Mouse (Mus musculus) thymus, postnatal 25 days (tissue): ENCODE measurements around the gene Zfp146.
"Not testable (repeated sequence)": the region's sequence is repeated elsewhere in the genome, so short reads cannot be mapped to it uniquely, and the experiment has no call there.

Experiments
- DNase-seq: peaks from one replicate; pipeline ENCODE4 v3.0.0; 2022

The Zfp146 gene

DNA sequence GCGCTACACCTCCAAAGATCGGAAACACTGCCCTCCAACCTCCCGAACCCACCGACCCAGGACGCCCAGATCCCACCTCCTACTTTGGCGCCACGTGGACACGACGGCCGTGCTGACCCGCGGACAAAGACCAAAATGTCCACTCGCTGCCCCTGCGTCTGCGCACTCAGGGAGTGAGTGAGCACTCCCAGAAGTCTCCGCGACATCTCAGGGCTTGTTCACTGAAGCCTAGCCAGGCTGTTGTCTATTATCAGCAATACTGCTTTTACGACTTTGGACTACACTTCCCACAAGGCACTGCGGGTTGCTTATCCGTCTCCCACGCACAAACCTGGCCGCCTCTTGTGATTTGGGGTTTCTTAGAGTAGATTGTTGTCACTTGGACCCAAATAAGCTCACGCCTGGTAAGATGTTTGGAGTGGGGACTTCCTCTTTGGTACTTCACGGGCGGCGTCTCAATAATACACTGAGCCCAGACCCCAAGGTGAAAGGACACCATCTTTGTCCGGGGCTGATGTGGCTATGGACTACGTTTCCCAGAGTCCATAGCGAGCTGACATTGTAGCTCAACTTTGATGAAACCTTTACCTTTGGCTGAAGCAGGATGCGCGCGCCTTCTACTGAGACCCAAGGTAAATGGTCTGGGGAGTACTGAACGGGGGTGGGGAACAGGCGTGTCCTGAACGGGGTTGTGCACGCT, at the start of gene Zfp146:
Gene Zfp146 (minus strand): TSS at position 168 of the 700 bp plus-strand sequence.
- DNase-seq, result peak; percentile 90

DNA sequence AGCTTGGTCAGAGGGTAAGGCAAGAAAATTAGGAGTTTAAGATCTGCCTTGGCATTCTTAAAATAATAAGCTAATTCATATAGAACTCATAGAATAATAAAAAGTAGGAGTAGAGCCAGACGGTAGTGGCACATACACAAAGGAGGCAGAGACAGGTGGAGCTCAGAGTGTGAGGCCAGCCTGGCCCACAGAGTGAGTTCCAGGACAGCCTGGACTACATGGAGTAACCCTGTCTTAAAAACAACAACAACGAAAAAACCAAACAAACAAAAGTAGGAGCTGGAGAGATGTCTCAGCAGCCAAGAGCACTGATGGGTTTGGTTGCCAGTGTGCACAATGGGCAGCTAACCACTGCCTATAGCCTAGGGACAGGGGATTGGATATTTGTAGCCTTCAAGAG, 47.7 kb upstream of the Zfp146 start:
- DNase-seq, result no peak

DNA sequence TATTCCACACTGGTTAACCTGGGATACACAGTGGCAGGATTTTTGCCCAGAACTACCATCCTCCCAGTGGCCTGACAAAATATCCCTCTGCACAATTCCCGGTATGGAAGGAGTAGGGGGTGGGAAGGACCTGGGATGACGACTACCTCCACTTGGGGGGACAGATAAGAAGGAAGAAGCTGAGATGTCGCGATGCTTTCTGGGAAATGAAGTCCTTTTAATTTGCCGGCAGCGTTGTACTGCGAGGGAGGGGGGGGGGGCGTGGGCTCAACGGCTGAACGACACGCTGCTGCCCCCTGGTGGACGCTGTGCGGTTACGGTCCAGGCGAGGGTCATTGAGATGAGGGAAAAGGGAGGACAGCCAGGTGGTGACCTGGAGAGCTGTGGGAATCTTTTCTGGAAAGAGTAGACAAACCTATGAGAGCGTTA, 47.2 kb upstream of the Zfp146 start:
- DNase-seq, result peak; percentile 65

- DNase-seq, result no peak
These were observed 46.3 kb upstream of the Zfp146 start for GRCm38 (mm10) chr7:30215875-30216274.

DNA sequence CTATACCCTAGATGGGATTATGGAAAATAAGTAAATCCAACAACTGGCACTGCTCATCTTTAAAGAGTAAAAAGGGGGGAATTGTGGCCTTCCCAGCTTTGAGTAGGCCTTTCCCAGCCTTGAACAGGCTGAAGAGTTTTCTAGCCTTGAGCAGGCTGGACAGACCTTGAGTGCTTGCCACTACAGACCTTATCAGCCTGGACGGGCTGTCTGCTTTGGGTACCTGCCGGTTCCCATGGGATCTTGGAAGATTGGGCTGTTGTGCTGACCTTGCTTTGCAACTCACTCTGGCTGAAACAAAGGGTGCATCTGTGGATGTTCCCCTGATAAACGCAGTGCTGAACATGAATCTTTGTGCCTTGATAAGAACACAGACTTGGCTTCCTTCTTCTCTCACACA, 44.3 kb upstream of the Zfp146 start:
- no peak for DNase-seq

GRCm38 (mm10) chr7:30211025-30211424, 41.5 kb upstream of the Zfp146 start:
- no peak for DNase-seq

- DNase-seq, result not testable (repeated sequence)
These were observed 36.8 kb upstream of the Zfp146 start for GRCm38 (mm10) chr7:30206364-30206763.

DNA sequence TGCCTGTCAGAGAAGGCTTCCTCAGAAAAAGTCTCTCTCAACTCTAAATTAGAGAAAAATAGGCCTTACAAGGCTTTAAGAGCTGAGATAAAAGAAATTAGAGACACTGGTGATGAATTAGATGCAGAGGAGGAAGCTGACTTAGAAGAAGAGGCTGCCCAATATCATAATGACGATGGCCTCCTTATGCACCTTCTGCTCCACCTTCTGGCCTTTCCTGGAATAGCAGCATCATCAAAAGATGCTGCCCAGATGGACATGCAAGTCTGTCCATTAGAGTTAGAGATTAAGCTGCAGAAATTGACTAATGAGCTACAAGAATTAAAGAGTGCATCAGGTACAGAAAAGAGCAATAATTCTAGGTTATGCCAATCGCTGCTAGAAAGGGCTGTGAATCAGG, 35.8 kb upstream of the Zfp146 start:
- DNase-seq, result peak; percentile 44

- DNase-seq, result no peak
These were observed 34.8 kb upstream of the Zfp146 start for GRCm38 (mm10) chr7:30204380-30204779.

- no peak for DNase-seq
These were observed 33.5 kb upstream of the Zfp146 start for GRCm38 (mm10) chr7:30202895-30203690.

GRCm38 (mm10) chr7:30200661-30201060, 31.1 kb upstream of the Zfp146 start:
- DNase-seq, result not testable (repeated sequence)

GRCm38 (mm10) chr7:30200200-30200599, 30.6 kb upstream of the Zfp146 start:
- no peak for DNase-seq

DNA sequence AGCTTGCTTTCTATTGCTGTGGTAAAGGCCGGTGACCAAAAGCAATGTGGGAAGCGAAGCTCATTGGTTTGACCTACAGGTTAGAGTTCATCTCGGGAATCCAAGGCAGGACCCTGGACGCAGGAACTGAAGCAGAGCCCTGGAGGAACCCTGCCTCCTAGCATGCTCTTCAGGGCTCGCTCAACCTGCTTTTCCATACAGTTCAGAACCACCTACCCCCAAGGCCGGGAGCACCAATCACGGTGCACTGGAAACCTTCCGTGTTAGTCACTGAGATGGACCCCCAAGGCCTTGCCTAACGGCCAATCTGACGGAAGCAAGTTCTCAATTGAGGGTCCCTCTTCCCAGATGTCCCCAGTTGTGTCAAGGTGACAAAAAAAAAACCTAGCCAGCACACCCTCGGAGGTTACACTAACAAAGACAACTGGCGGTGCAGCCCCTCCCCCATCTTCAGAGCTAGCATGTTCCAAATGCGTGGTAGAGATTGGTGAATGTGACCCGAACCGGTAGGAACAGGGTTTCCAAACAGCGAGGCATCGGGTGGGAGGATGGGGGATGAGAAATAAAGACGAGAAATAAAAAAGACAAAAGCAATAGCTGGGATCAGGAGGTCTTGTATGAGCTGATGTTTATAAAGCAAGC, 30.1 kb upstream of the Zfp146 start:
- DNase-seq, result no peak

GRCm38 (mm10) chr7:30198481-30198971, 29.0 kb upstream of the Zfp146 start, which contains the start of gene Capns1:
Gene Capns1 (minus strand): TSS chr7:30198811.
- DNase-seq, result peak; percentile 70

GRCm38 (mm10) chr7:30197592-30198129, 28.1 kb upstream of the Zfp146 start:
- DNase-seq, result no peak

DNA sequence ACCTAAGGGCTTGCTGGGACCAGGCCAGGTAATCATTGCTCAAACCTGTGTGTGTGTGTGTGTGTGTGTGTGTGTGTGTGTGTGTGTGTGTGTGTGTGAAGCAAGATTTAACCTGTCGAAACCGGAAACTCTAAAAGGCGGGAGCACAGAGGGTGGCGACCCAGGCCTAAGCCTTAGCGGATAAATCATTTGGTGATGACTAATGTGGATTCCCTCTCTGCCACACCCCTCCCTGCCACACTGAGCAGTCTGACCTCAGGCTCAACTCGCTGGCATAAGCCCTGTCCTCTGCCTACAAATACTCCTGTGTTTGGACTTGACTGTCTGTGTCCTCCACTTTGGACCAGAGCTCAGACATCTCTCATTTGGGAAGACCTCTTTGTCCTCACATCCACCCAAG, 26.6 kb upstream of the Zfp146 start:
- no peak for DNase-seq

DNA sequence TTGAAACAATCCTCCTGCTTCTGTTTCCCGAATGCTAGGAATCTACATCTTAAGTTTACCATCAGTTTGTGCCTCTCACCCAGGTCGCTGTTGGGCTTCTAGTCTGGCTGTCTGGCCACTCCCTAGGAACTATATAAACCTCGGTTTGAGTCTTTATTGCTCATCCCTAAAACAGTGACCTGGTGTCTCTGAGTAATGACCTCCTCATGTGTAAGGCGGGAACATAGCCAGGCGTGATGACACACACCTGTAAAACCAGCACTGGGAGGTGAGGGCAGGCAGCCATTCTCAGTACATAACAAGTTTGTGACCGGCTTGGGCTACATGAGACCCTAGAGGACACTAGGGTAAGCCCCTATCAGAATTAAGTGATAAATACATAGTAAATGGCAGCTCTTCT, 25.9 kb upstream of the Zfp146 start:
- DNase-seq, result no peak

- peak; percentile 93 for DNase-seq
These were observed 25.3 kb upstream of the Zfp146 start for GRCm38 (mm10) chr7:30194884-30195283.

DNA sequence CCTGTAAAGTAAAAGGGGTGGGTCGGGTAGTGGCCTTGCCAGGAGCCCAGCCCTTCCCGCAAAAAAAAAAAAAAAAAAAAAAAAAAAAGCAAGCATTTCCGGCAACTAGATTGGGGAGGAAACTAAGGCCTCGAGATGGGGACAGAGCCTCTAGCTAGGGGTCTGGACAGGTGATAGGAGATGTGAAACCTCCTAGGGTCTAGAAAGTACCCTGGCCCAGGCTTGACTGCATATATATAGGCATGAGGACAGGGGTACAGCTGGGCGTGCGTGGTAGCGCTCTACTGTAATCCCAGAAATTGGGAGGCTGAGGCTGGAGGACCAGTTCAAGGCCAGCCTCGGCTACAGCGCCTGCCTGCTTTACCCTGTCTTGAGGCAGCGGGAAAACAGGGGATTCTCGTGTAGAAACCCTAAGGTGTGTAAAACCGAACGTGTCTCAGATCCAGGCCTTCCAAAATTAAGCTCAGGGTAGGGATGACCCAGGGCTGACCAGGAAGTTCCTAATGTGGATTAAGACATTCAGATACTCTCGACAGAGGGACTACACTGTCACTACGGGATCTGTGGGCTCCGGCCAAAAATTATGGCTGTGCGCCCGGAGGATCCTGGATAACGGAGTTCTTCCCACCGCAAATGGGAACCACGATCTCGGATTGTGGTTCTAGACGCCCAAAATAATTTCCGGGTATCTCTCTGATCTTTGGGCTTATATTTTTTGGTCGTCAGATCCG, 24.7 kb upstream of the Zfp146 start:
- DNase-seq, result peak; percentile 40

DNA sequence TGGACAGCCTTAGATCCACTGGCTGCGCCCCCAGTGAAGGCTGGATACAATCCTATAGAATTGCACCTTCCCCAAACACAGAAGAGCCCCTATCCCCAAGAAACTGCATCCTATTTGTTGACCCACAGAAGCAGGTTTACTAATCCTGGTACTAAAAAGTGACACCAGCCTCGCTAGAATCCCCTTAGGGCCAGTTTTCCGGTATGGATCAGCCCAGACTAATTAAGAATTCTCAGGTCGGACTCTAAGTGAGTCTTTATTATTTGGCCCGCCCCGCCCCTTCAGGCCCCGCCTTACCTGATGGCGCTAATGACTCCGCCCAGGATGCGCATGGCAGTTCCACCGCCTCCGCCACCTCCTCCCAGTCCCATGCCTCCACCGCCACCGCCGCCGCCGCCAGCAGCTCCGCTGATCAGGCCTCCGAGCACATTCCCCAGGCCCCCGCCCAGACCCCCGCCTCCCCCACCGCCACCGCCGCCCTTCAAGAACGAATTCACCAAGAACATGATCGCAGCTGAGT, 24.1 kb upstream of the Zfp146 start:
- DNase-seq, result peak; percentile 67

DNA sequence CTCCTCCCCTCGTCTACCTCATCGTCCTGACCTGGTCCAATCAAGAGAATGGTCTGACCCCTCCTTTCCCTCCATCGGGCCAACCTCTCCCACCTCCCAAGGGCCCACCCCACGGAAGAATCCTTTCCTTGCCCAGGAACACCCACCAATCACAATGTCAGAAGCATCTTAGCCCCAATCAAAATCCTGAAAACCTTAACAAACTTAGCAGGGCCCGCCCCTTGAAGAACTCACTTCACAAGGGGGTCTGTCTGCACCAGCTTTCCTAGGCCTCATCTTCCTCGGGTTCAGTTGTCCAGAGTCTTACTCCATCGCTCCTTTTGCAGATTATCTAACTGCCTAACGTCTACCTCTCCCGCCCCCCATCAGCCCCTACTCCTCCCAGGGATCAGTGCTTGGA, 23.5 kb upstream of the Zfp146 start:
- DNase-seq, result no peak

DNA sequence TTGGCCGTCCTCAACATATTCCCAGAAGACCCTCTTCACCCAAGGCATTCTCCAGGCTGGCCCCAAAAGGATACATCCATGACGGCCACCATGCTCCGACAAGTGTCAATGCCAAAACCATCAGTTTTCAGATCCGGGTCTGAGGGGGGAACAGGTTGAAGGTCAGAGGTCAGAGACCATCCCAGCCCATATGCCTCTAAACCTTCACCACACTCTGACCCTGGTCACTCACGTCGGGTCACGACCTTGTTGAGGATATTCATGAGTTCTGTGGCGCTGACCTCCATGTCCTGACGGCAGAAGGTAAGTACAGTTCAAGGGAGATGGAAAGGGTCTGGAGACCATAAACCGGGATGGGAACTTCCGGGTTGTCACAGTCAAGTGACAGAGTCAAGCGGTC, 22.5 kb upstream of the Zfp146 start:
- DNase-seq, result no peak
